In genomic region chr6:28396853-28397457, GRCm38 (mm10) we compare ENCODE assay signal across 9 mouse cellular contexts. TPM values are rescaled to one million over a fixed set of nuclear protein-coding genes. Genes with fewer than 3 reads are reported as not detected.
DNase-seq lines count a peak whose midpoint lies in the region; ATAC-seq lines count a peak whose summit lies in the region.
"Had no signal": no experiment of that assay in that cellular context is flagged by ENCODE, and none has a peak within 500 bp of the region (broad histone marks: within the 10 kb centered on the region; RNA-seq: fewer than 3 reads in every experiment).

No protein-coding gene starts in this region.

- WGBS in midbrain, embryonic 16.5 days: under 1% methylated on average over 19 of the region's 19 CpGs

- H3K27me3 ChIP-seq in midbrain, embryonic 16.5 days (ENCODE audit: control insufficient read depth, insufficient read depth, low read depth, low read length): no peaks in the 10 kb centered on the region; the same call in 1 of the 2 replicates

- H3K9ac ChIP-seq in midbrain, embryonic 16.5 days (ENCODE audit: low read depth, low read length): peak overlapping the region; percentile 68

- DNase-seq in frontal cortex, postnatal 14 days (ENCODE audit: low spot score in 2 of 2): no peak
- DNase-seq in thymus, postnatal 14 days: peak; percentile 24
- DNase-seq in thymus, adult 18-20 months: no peak
- DNase-seq in induced T-regulatory cell, adult 2 months (ENCODE audit: low read depth): peak; percentile 42
- DNase-seq in gastrocnemius, postnatal 4 days (ENCODE audit: low spot score in 2 of 2): no peak
- DNase-seq in urinary bladder, adult 18-20 months (ENCODE audit: low spot score in 2 of 2): no peak

- H3K4me1 ChIP-seq in midbrain, embryonic 16.5 days (ENCODE audit: control insufficient read depth, insufficient read depth, low read length): peaks cover 17% of the 10 kb centered on the region

- H3K9me3 ChIP-seq in midbrain, embryonic 16.5 days (replicated peaks; ENCODE audit: control insufficient read depth, low read length, poor library complexity, severe bottlenecking): no peaks in the 10 kb centered on the region; the same call in 1 of the 2 replicates

- peak overlapping the region; percentile 53 for H3K4me3 ChIP-seq in midbrain, embryonic 16.5 days (ENCODE audit: low read depth, low read length)

- peak overlapping the region; percentile 94 for H3K4me2 ChIP-seq in midbrain, embryonic 16.5 days (ENCODE audit: low read length)

- no peaks in the 10 kb centered on the region for H3K36me3 ChIP-seq in midbrain, embryonic 16.5 days (ENCODE audit: control insufficient read depth, insufficient read depth, low read length)

- peak; percentile 74; the same call in 1 of the 2 replicates for ATAC-seq in frontal cortex, adult (ENCODE audit: low TSS enrichment)
- ATAC-seq in midbrain, embryonic 16.5 days: 0 out of 2 replicates have a peak, but pooled peaks have one; percentile 36

- H3K27ac ChIP-seq in midbrain, embryonic 16.5 days (ENCODE audit: low read length): peak overlapping the region; percentile 26; the same call in 1 of the 2 replicates

RNA-seq across cellular contexts. Expression of gene Zfp800, which starts 0.8 kb away (rescaled TPM):
- 16.6 and 24.6 TPM in 2 replicates for polyA plus RNA-seq in midbrain, embryonic 16.5 days (2015; fragmentation: Nextera tagmentation; extraction: Ambion mirVana)
- 10 to 100 TPM; 11.1 to 14.9 TPM for total RNA-seq in gastrocnemius, postnatal 4 days (2021)

RNA-seq across cellular contexts. Expression of gene Arf5, which starts 26.4 kb away (rescaled TPM):
- polyA plus RNA-seq in midbrain, embryonic 16.5 days (2015; fragmentation: Nextera tagmentation; extraction: Ambion mirVana): 418 and 435 TPM in 2 replicates
- total RNA-seq in gastrocnemius, postnatal 4 days (2021): 100 to 1,000 TPM; 150 to 165 TPM

RNA-seq across cellular contexts. Expression of gene Fscn3, which starts 30.6 kb away (rescaled TPM):
- 0.13 TPM in 1 of 2 replicates, not detected in the other for polyA plus RNA-seq in midbrain, embryonic 16.5 days (2015; fragmentation: Nextera tagmentation; extraction: Ambion mirVana)
- under 1 TPM in 1 of 2 experiments, not detected in 1; 0.13 TPM for total RNA-seq in gastrocnemius, postnatal 4 days (2021)

RNA-seq across cellular contexts. Expression of gene Gcc1, which starts 31.2 kb away (rescaled TPM):
- polyA plus RNA-seq in midbrain, embryonic 16.5 days (2015; fragmentation: Nextera tagmentation; extraction: Ambion mirVana): 13.0 and 14.3 TPM in 2 replicates
- 10 to 100 TPM in 1 of 2 experiments, 1 to 10 TPM in 1; 9.2 to 10.4 TPM for total RNA-seq in gastrocnemius, postnatal 4 days (2021)

RNA-seq across cellular contexts. Expression of gene Pax4, which starts 52.2 kb away (rescaled TPM):
- polyA plus RNA-seq in midbrain, embryonic 16.5 days (2015; fragmentation: Nextera tagmentation; extraction: Ambion mirVana): not detected in 2 replicates
- total RNA-seq in gastrocnemius, postnatal 4 days (2021): not detected
- polyA plus RNA-seq: gonadal fat pad, adult 2 months had no signal

Comparison
In these comparisons a context has a peak if more than half of its experiments do, and no peak if none do; other contexts are left out.
1. DNase-seq: peak in thymus, postnatal 14 days (single experiment) and induced T-regulatory cell, adult 2 months (single experiment); none in frontal cortex, postnatal 14 days (0 of 2), thymus, adult 18-20 months (0 of 2), gastrocnemius, postnatal 4 days (0 of 2) and urinary bladder, adult 18-20 months (0 of 2).